Mouse (Mus musculus) limb, embryonic 11.5 days (tissue): ENCODE measurements around the gene Snn. TPM values are rescaled to one million over a fixed set of nuclear protein-coding genes. Genes with fewer than 3 reads are reported as not detected.

ENCODE experiments used
- ATAC-seq: fragments of 200-750 bp; cut with Nextera tagmentation; 2 replicates; pipeline ENCODE4 v1.8.0; 2017; ENCODE audit warnings: low read depth; ENCODE audit not compliant: insufficient number of reproducible peaks, low FRiP score, low TSS enrichment
- DNase-seq: peaks from one replicate; pipeline ENCODE4 v3.0.0-alpha.2; 2015; ENCODE audit warnings: low spot score
- H3K27ac ChIP-seq: fragments of 300-500 bp; sonication (generic); replicated peaks from 2 replicates; pipeline ENCODE4 v1.5.1; 2014; ENCODE audit warnings: low read depth, mild to moderate bottlenecking, low read length
- H3K27me3 ChIP-seq: fragments of 300-500 bp; sonication (generic); 2 replicates; pipeline ENCODE4 v1.6.1; 2014; ENCODE audit warnings: mild to moderate bottlenecking, low read length, mixed read lengths; ENCODE audit not compliant: control insufficient read depth, insufficient read depth
- H3K36me3 ChIP-seq: fragments of 300-500 bp; sonication (generic); 2 replicates; pipeline ENCODE4 v1.6.1; 2014; ENCODE audit warnings: mild to moderate bottlenecking, low read length, moderate library complexity, mixed read lengths; ENCODE audit not compliant: control insufficient read depth, insufficient read depth
- H3K4me1 ChIP-seq: fragments of 300-500 bp; sonication (generic); 2 replicates; pipeline ENCODE4 v1.6.1; 2014; ENCODE audit warnings: low read length, mixed read lengths; ENCODE audit not compliant: control insufficient read depth, insufficient read depth
- H3K4me2 ChIP-seq: fragments of 300-500 bp; sonication (generic); 2 replicates; pipeline ENCODE4 v1.6.1; 2014; ENCODE audit warnings: low read depth, mild to moderate bottlenecking, moderate library complexity; ENCODE audit not compliant: severe bottlenecking
- H3K4me3 ChIP-seq: fragments of 300-500 bp; sonication (generic); 2 replicates; pipeline ENCODE4 v1.5.1; 2014; ENCODE audit warnings: low read depth, low read length
- H3K9ac ChIP-seq: fragments of 300-500 bp; sonication (generic); 2 replicates; pipeline ENCODE4 v1.6.1; 2014; ENCODE audit warnings: mild to moderate bottlenecking, low read length
- H3K9me3 ChIP-seq: fragments of 300-500 bp; sonication (generic); 2 replicates; pipeline ENCODE4 v1.6.1; 2016; ENCODE audit warnings: low read length; ENCODE audit not compliant: control insufficient read depth
- WGBS: fragments of 180-500 bp; shearing (Covaris S2); extraction: QIAGEN DNeasy Blood & Tissue Kit; methylation state at CpG from one replicate; pipeline ENCODE4 v1.1.7; 2014; 5-methylcytosine and 5-hydroxymethylcytosine counted together
- polyA plus RNA-seq: library from polyadenylated mRNA; unstranded; fragments of >200 nt; fragmentation: Nextera tagmentation; extraction: Ambion mirVana; gene quantifications from 2 replicates; pipeline ENCODE4 v1.2.1, GENCODE M21; 2014

The Snn gene
- polyA plus RNA-seq, 1 experiment from 2014 or later, result 54.2 TPM

GRCm38 (mm10) chr16:11054871-11055270, 5.9 kb upstream of the Snn start:
- Histone ChIP-seq H3K9ac (no peak overlapping the region), H3K27ac (no peak overlapping the region), H3K4me3 (no peak overlapping the region), H3K4me2 (no peak overlapping the region), H3K27me3 (no peaks in the 10 kb centered on the region), H3K9me3 (no peaks in the 10 kb centered on the region), H3K36me3 (no peaks in the 10 kb centered on the region), H3K4me1 (no peaks in the 10 kb centered on the region)
- ATAC-seq, result no peak
- 84% methylated on average over 6 of the region's 6 CpGs for WGBS
- DNase-seq, result no peak

GRCm38 (mm10) chr16:11055916-11056315, 4.8 kb upstream of the Snn start:
- H3K27ac ChIP-seq, result no peak overlapping the region
- H3K4me2 ChIP-seq, result no peak overlapping the region
- WGBS, result 66% methylated on average over 5 of the region's 5 CpGs

GRCm38 (mm10) chr16:11062794-11063721, 2.3 kb downstream of the Snn start:
- Histone ChIP-seq H3K4me1 (peaks cover 14% of the 10 kb centered on the region), H3K9ac (no peak overlapping the region), H3K36me3 (no peaks in the 10 kb centered on the region), H3K4me2 (no peak overlapping the region), H3K27me3 (no peaks in the 10 kb centered on the region), H3K9me3 (no peaks in the 10 kb centered on the region), H3K4me3 (no peak overlapping the region), H3K27ac (peak overlapping the region; percentile 53)
- WGBS, result 43% methylated on average over 13 of the region's 13 CpGs
- ATAC-seq (no peak), DNase-seq (peak; percentile 52)

More at GRCm38 (mm10) chr16:11055916-11056315, 4.8 kb upstream of the Snn start:
- Histone ChIP-seq H3K4me3 (no peak overlapping the region), H3K27me3 (no peaks in the 10 kb centered on the region), H3K9ac (no peak overlapping the region), H3K36me3 (no peaks in the 10 kb centered on the region), H3K9me3 (no peaks in the 10 kb centered on the region), H3K4me1 (no peaks in the 10 kb centered on the region)
- ATAC-seq (no peak), DNase-seq (no peak)

- H3K4me2 ChIP-seq, result no peak overlapping the region
- no peak for DNase-seq
- H3K4me1 ChIP-seq, result peaks cover 23% of the 10 kb centered on the region
- no peak overlapping the region for H3K27ac ChIP-seq
- H3K36me3 ChIP-seq, result no peaks in the 10 kb centered on the region
- no peaks in the 10 kb centered on the region for H3K9me3 ChIP-seq
- 88% methylated on average over 4 of the region's 4 CpGs for WGBS
- H3K27me3 ChIP-seq, result no peaks in the 10 kb centered on the region
- H3K4me3 ChIP-seq, result no peak overlapping the region
- H3K9ac ChIP-seq, result no peak overlapping the region
- ATAC-seq, result no peak
Measured at GRCm38 (mm10) chr16:11064341-11064740, 3.6 kb downstream of the Snn start.

- Histone ChIP-seq H3K27me3 (no peaks in the 10 kb centered on the region), H3K9ac (no peak overlapping the region), H3K4me3 (no peak overlapping the region), H3K9me3 (no peaks in the 10 kb centered on the region), H3K4me2 (no peak overlapping the region), H3K36me3 (no peaks in the 10 kb centered on the region), H3K4me1 (peaks cover 24% of the 10 kb centered on the region), H3K27ac (no peak overlapping the region)
- WGBS, result 87% methylated on average over 6 of the region's 6 CpGs
- ATAC-seq (no peak), DNase-seq (no peak)
Measured at GRCm38 (mm10) chr16:11064742-11065141, 4.0 kb downstream of the Snn start.

GRCm38 (mm10) chr16:11065431-11065830, 4.7 kb downstream of the Snn start:
- DNase-seq (no peak), ATAC-seq (no peak)
- Histone ChIP-seq H3K4me3 (peak overlapping the region; percentile 89), H3K27ac (no peak overlapping the region), H3K4me2 (peak overlapping the region; percentile 53), H3K36me3 (no peaks in the 10 kb centered on the region), H3K27me3 (no peaks in the 10 kb centered on the region), H3K9ac (peak overlapping the region; percentile 98), H3K4me1 (peaks cover 25% of the 10 kb centered on the region), H3K9me3 (no peaks in the 10 kb centered on the region)
- WGBS, result 64% methylated on average over 5 of the region's 5 CpGs

GRCm38 (mm10) chr16:11066029-11066832, 5.5 kb downstream of the Snn start, which contains the start of gene Litaf:
Gene Litaf (minus strand): TSS chr16:11066157.
- Histone ChIP-seq H3K36me3 (0 out of 2 replicates have a peak, but pooled peaks cover 3% of the 10 kb centered on the region), H3K9me3 (no peaks in the 10 kb centered on the region), H3K4me3 (peak within 1 kb of the TSS; percentile 89), H3K9ac (peak within 1 kb of the TSS; percentile 98), H3K27me3 (no peaks in the 10 kb centered on the region), H3K4me1 (peaks cover 25% of the 10 kb centered on the region), H3K4me2 (peak within 1 kb of the TSS; percentile 86), H3K27ac (peak within 1 kb of the TSS; percentile 92)
- peak; percentile 98 for ATAC-seq
- WGBS, result under 1% methylated on average over 61 of the region's 78 CpGs
- peak; percentile 99 for DNase-seq

- ATAC-seq (peak; percentile 26), DNase-seq (peak; percentile 82)
- peak overlapping the region; percentile 89 for H3K4me3 ChIP-seq
- WGBS, result under 1% methylated on average over 22 of the region's 22 CpGs
- 0 out of 2 replicates have a peak, but pooled peaks cover 3% of the 10 kb centered on the region for H3K36me3 ChIP-seq
- peaks cover 25% of the 10 kb centered on the region for H3K4me1 ChIP-seq
- peak overlapping the region; percentile 86 for H3K4me2 ChIP-seq
- no peaks in the 10 kb centered on the region for H3K9me3 ChIP-seq
- no peaks in the 10 kb centered on the region for H3K27me3 ChIP-seq
- peak overlapping the region; percentile 98 for H3K9ac ChIP-seq
- peak overlapping the region; percentile 92 for H3K27ac ChIP-seq
Measured at GRCm38 (mm10) chr16:11066833-11067191, 6.1 kb downstream of the Snn start.
